In genomic region chr12:111271406-111271805, GRCm38 (mm10) we compare ENCODE assay signal across 13 mouse cellular contexts. TPM values are rescaled to one million over a fixed set of nuclear protein-coding genes. Genes with fewer than 3 reads are reported as not detected.
A peak's percentile ranks its signal among the peaks of the same experiment; 100 is the strongest.
DNase-seq lines count a peak whose midpoint lies in the region; ATAC-seq and TF ChIP-seq lines count a peak whose summit lies in the region.
"Had no signal": no experiment of that assay in that cellular context is flagged by ENCODE, and none has a peak within 500 bp of the region (broad histone marks: within the 10 kb centered on the region; RNA-seq: fewer than 3 reads in every experiment).

No protein-coding gene starts in this region.

- DNase-seq in heart, postnatal 14 days = no peak
- no peak for DNase-seq in lung, postnatal 10 days
- DNase-seq in intestine, embryonic 14.5 days (ENCODE audit: low spot score) = no peak
- no peak for DNase-seq in liver, postnatal 0 days
- DNase-seq in MN1 (ENCODE audit: low spot score) = no peak
- DNase-seq in cerebellum, adult 11-12 months = no peak
- DNase-seq: B cell, adult 2 months; left cerebral cortex, postnatal 4 days had no signal

- no peaks in the 10 kb centered on the region for H3K36me3 ChIP-seq in heart, embryonic 12.5 days
- H3K36me3 ChIP-seq in lung, embryonic 15.5 days = no peaks in the 10 kb centered on the region
- no peaks in the 10 kb centered on the region for H3K36me3 ChIP-seq in intestine, embryonic 14.5 days (ENCODE audit: control insufficient read depth, insufficient read depth, low read length)
- no peaks in the 10 kb centered on the region for H3K36me3 ChIP-seq in liver, postnatal 0 days (replicated peaks; ENCODE audit: insufficient read depth, low read length)

- H3K9me3 ChIP-seq in heart, embryonic 12.5 days (replicated peaks) = no peaks in the 10 kb centered on the region
- H3K9me3 ChIP-seq in lung, embryonic 15.5 days = no peaks in the 10 kb centered on the region
- no peaks in the 10 kb centered on the region for H3K9me3 ChIP-seq in intestine, embryonic 14.5 days (ENCODE audit: control insufficient read depth, low read length)
- H3K9me3 ChIP-seq in liver, postnatal 0 days (ENCODE audit: low read length) = no peaks in the 10 kb centered on the region
- H3K9me3 ChIP-seq: forebrain, embryonic 13.5 days had no signal

- TF ChIP-seq EP300 in liver, postnatal 0 days (IDR thresholded peaks at IDR 0.05; ENCODE audit: low read depth) = no peak

- no peak for TF ChIP-seq CTCF in liver, postnatal 0 days (IDR thresholded peaks at IDR 0.05; ENCODE audit: low read depth)

- ATAC-seq in heart, embryonic 12.5 days (ENCODE audit: insufficient number of reproducible peaks, low FRiP score) = no peak
- no peak for ATAC-seq in lung, embryonic 15.5 days (ENCODE audit: borderline replicate concordance, extremely low read depth, low FRiP score, low TSS enrichment)
- ATAC-seq in intestine, embryonic 14.5 days (replicated peaks; ENCODE audit: low FRiP score, low TSS enrichment, low read depth) = no peak
- no peak for ATAC-seq in liver, postnatal 0 days
- ATAC-seq: forebrain, embryonic 13.5 days had no signal

- no peak overlapping the region for H3K9ac ChIP-seq in heart, embryonic 12.5 days
- no peak overlapping the region for H3K9ac ChIP-seq in lung, embryonic 15.5 days
- no peak overlapping the region for H3K9ac ChIP-seq in intestine, embryonic 14.5 days (ENCODE audit: low read length)
- H3K9ac ChIP-seq in liver, postnatal 0 days (replicated peaks) = no peak overlapping the region
- H3K9ac ChIP-seq: forebrain, embryonic 13.5 days had no signal

- H3K4me2 ChIP-seq in heart, embryonic 12.5 days = peak overlapping the region; percentile 16
- H3K4me2 ChIP-seq in lung, embryonic 15.5 days = peak overlapping the region; percentile 36
- peak overlapping the region; percentile 40 for H3K4me2 ChIP-seq in intestine, embryonic 14.5 days (ENCODE audit: low read length)
- peak overlapping the region; percentile 13; the same call in 1 of the 2 replicates for H3K4me2 ChIP-seq in liver, postnatal 0 days (ENCODE audit: low read depth, low read length)
- H3K4me2 ChIP-seq: forebrain, embryonic 13.5 days had no signal

- peaks cover 91% of the 10 kb centered on the region for H3K27me3 ChIP-seq in heart, embryonic 12.5 days (replicated peaks)
- peaks cover 75% of the 10 kb centered on the region for H3K27me3 ChIP-seq in lung, embryonic 15.5 days
- peaks cover 70% of the 10 kb centered on the region for H3K27me3 ChIP-seq in intestine, embryonic 14.5 days (replicated peaks; ENCODE audit: control insufficient read depth, insufficient read depth, low read length)
- H3K27me3 ChIP-seq in liver, postnatal 0 days (ENCODE audit: insufficient read depth, low read length) = peaks cover 65% of the 10 kb centered on the region

- H3K27ac ChIP-seq in heart, embryonic 12.5 days (ENCODE audit: poor library complexity, severe bottlenecking) = no peak overlapping the region
- no peak overlapping the region for H3K27ac ChIP-seq in lung, embryonic 15.5 days
- H3K27ac ChIP-seq in intestine, embryonic 14.5 days (ENCODE audit: low read depth) = no peak overlapping the region
- H3K27ac ChIP-seq in liver, postnatal 0 days (ENCODE audit: low read depth) = no peak overlapping the region
- H3K27ac ChIP-seq: forebrain, embryonic 13.5 days had no signal

- peak overlapping the region; percentile 18 for H3K4me3 ChIP-seq in heart, embryonic 12.5 days
- H3K4me3 ChIP-seq in lung, embryonic 15.5 days = peak overlapping the region; percentile 10; the same call in 1 of the 2 replicates
- H3K4me3 ChIP-seq in intestine, embryonic 14.5 days (ENCODE audit: low read depth, low read length) = peak overlapping the region; percentile 23
- no peak overlapping the region for H3K4me3 ChIP-seq in liver, postnatal 0 days (ENCODE audit: low read depth, low read length)
- H3K4me3 ChIP-seq: forebrain, embryonic 13.5 days had no signal

- 7% methylated on average over 28 of the region's 28 CpGs for WGBS in heart, embryonic 12.5 days
- 8% methylated on average over 25 of the region's 28 CpGs for whole genome bisulfite sequencing in lung, embryonic 15.5 days
- WGBS in intestine, embryonic 14.5 days = 9% methylated on average over 27 of the region's 28 CpGs
- 11% methylated on average over 27 of the region's 28 CpGs for WGBS in liver, postnatal 0 days (ENCODE audit: insufficient replicate concordance)

- H3K4me1 ChIP-seq in heart, embryonic 12.5 days (replicated peaks) = peaks cover 39% of the 10 kb centered on the region
- peaks cover 33% of the 10 kb centered on the region for H3K4me1 ChIP-seq in lung, embryonic 15.5 days
- H3K4me1 ChIP-seq in intestine, embryonic 14.5 days (replicated peaks; ENCODE audit: control insufficient read depth, insufficient read depth, low read length) = peaks cover 21% of the 10 kb centered on the region
- peaks cover 32% of the 10 kb centered on the region for H3K4me1 ChIP-seq in liver, postnatal 0 days (ENCODE audit: insufficient read depth)

- intact Hi-C loops in heart, postnatal 14 days (cut with DNase I) = loop anchor here (5.0 to 10.0 kb wide), 3 partner anchors 141 to 327 kb away; no protein-coding TSS in a partner anchor

RNA-seq across cellular contexts. Expression of gene Amn, which starts 0.5 kb away (rescaled TPM):
- polyA plus RNA-seq in heart, embryonic 12.5 days (2016; fragmentation: Nextera tagmentation; extraction: Ambion mirVana) = 2.0 and 3.5 TPM in 2 replicates
- total RNA-seq in heart, postnatal 14 days (2021) = not detected
- 0.36 and 0.50 TPM in 2 replicates for polyA plus RNA-seq in lung, embryonic 15.5 days (2015; fragmentation: Nextera tagmentation; extraction: Ambion mirVana)
- polyA plus RNA-seq in intestine, embryonic 14.5 days (2014; fragmentation: Nextera tagmentation; extraction: Ambion mirVana) = 17.2 and 23.7 TPM in 2 replicates
- 0.27 and 0.61 TPM in 2 replicates for polyA plus RNA-seq in liver, postnatal 0 days (2015; fragmentation: Nextera tagmentation; extraction: Ambion mirVana)
- total RNA-seq: common myeloid progenitor, adult 5-6 weeks; heart, postnatal 25 days had no signal
